Mouse (Mus musculus) ES-CJ7 (cell line): ENCODE results near the gene Upk2.
"Not testable (repeated sequence)": the region's sequence is repeated elsewhere in the genome, so short reads cannot be mapped to it uniquely, and the experiment has no call there.

Source experiments
- DNase-seq: peaks from one replicate; pipeline ENCODE4 v3.0.0; 2011; ENCODE audit warnings: low read depth, low spot score

The Upk2 gene

GRCm38 (mm10) chr9:44468224-44468623, 13.4 kb upstream of the Upk2 start:
- no peak for DNase-seq

- no peak for DNase-seq
Measured at GRCm38 (mm10) chr9:44461950-44462349, 7.2 kb upstream of the Upk2 start.

GRCm38 (mm10) chr9:44457035-44457742, 2.4 kb upstream of the Upk2 start:
- peak; percentile 83 for DNase-seq

- peak; percentile 85 for DNase-seq
Measured at GRCm38 (mm10) chr9:44454132-44454890, 465 bp downstream of the Upk2 start.

- peak; percentile 77 for DNase-seq
Measured at GRCm38 (mm10) chr9:44450387-44450786, 4.4 kb downstream of the Upk2 start.

- not testable (repeated sequence) for DNase-seq
Measured at GRCm38 (mm10) chr9:44444402-44445025, 10.3 kb downstream of the Upk2 start.

- DNase-seq = peak; percentile 81
Measured at GRCm38 (mm10) chr9:44440961-44441360, 13.8 kb downstream of the Upk2 start, which contains the start of gene Foxr1. Gene Foxr1, minus strand, starts transcription at chr9:44441136.

- no peak for DNase-seq
Measured at GRCm38 (mm10) chr9:44435747-44436146, 19.0 kb downstream of the Upk2 start.

- DNase-seq = peak; percentile 59
Measured at GRCm38 (mm10) chr9:44432577-44433185, 22.1 kb downstream of the Upk2 start.

- DNase-seq = no peak
Measured at GRCm38 (mm10) chr9:44423576-44423975, 31.2 kb downstream of the Upk2 start.

- DNase-seq = no peak
Measured at GRCm38 (mm10) chr9:44420280-44420898, 34.4 kb downstream of the Upk2 start.

GRCm38 (mm10) chr9:44419730-44420129, 35.0 kb downstream of the Upk2 start:
- not testable (repeated sequence) for DNase-seq

- DNase-seq = peak; percentile 88
Measured at GRCm38 (mm10) chr9:44418519-44419385, 36.0 kb downstream of the Upk2 start, which contains the start of gene Ccdc84. Gene Ccdc84, minus strand, starts transcription at chr9:44418569.

GRCm38 (mm10) chr9:44417892-44418363, 36.8 kb downstream of the Upk2 start:
- peak; percentile 87 for DNase-seq

GRCm38 (mm10) chr9:44417156-44417891, 37.5 kb downstream of the Upk2 start:
- no peak for DNase-seq

GRCm38 (mm10) chr9:44412781-44413180, 42.0 kb downstream of the Upk2 start:
- DNase-seq = no peak

GRCm38 (mm10) chr9:44412306-44412705, 42.5 kb downstream of the Upk2 start:
- DNase-seq = no peak

GRCm38 (mm10) chr9:44411601-44412130, 43.1 kb downstream of the Upk2 start:
- DNase-seq = no peak

- peak; percentile 57 for DNase-seq
Measured at GRCm38 (mm10) chr9:44410647-44411336, 44.0 kb downstream of the Upk2 start.
